Mouse (Mus musculus) CH12.LX (cell line): ENCODE measurements around the gene Frs3.

Experiments used
- CTCF ChIP-seq, 2 experiments: IDR thresholded peaks in 1 of 2; conservative IDR thresholded peaks in 1 of 2; 2 replicates each; pipeline ENCODE4 v1.5.1; 2011 to 2012; ENCODE audit warnings: low read depth in 2 of 2, low read length in 2 of 2, improper control_type of control experiment in 1 of 2, inconsistent platforms in 1 of 2, mild to moderate bottlenecking in 1 of 2, moderate library complexity in 1 of 2
- EP300 ChIP-seq: IDR thresholded peaks from 2 replicates; pipeline ENCODE4 v1.6.1; 2011; ENCODE audit warnings: low read length, improper control_type of control experiment
- IRF4 ChIP-seq: IDR thresholded peaks from 2 replicates; pipeline ENCODE4 v1.6.1; 2014; ENCODE audit warnings: low read depth, mild to moderate bottlenecking, inconsistent platforms, low read length, improper control_type of control experiment
- POLR2A ChIP-seq: IDR thresholded peaks from 2 replicates; pipeline ENCODE4 v1.6.1; 2011; ENCODE audit warnings: low read depth, mild to moderate bottlenecking, improper control_type of control experiment, low read length
- POLR2AphosphoS2 ChIP-seq: IDR thresholded peaks from 2 replicates; pipeline ENCODE4 v1.6.1; 2011; ENCODE audit warnings: low read depth, low read length, improper control_type of control experiment
- ZKSCAN1 ChIP-seq: IDR thresholded peaks from 2 replicates; pipeline ENCODE4 v1.6.1; 2012; ENCODE audit warnings: low read depth, inconsistent platforms, low read length, improper control_type of control experiment, borderline replicate concordance
- ZNF384 ChIP-seq: IDR thresholded peaks from 2 replicates; pipeline ENCODE4 v1.6.1; 2012; ENCODE audit warnings: low read depth, low read length, improper control_type of control experiment, inconsistent platforms

GRCm38 (mm10) chr17:47748791-47749553 is 60.1 kb downstream of the Frs3 start:
- TF ChIP-seq POLR2A (0 out of 2 replicates have a peak, but pooled peaks have one; percentile 23), IRF4 (peak; percentile 46), POLR2AphosphoS2 (no peak), CTCF (conservative IDR thresholded peaks at IDR 0.05 in 1 of 2, IDR thresholded peaks at IDR 0.05 in 1 of 2; ENCODE audit: low read depth in 2 of 2, low read length in 2 of 2) (no peak), EP300 (peak; percentile 46; the same call in 1 of the 2 replicates), ZNF384 (no peak), ZKSCAN1 (no peak)
